Comparison of ENCODE assay signal across 9 mouse cellular contexts in genomic region chr7:105954540-105954939, GRCm38 (mm10). TPM values are rescaled to one million over a fixed set of nuclear protein-coding genes. Genes with fewer than 3 reads are reported as not detected.
DNase-seq lines count a peak whose midpoint lies in the region; ATAC-seq and TF ChIP-seq lines count a peak whose summit lies in the region.
"Not testable (repeated sequence)": the region's sequence is repeated elsewhere in the genome, so short reads cannot be mapped to it uniquely, and the experiment has no call there.
"Had no signal": no experiment of that assay in that cellular context is flagged by ENCODE, and none has a peak within 500 bp of the region (broad histone marks: within the 10 kb centered on the region; RNA-seq: fewer than 3 reads in every experiment).

No protein-coding gene starts in this region.

- not testable (repeated sequence) for H3K4me2 ChIP-seq in liver, postnatal 0 days (ENCODE audit: low read depth, low read length)

- H3K9ac ChIP-seq in liver, postnatal 0 days (replicated peaks), result not testable (repeated sequence)

- H3K36me3 ChIP-seq in liver, postnatal 0 days (replicated peaks; ENCODE audit: insufficient read depth, low read length), result not testable (repeated sequence)

- H3K4me3 ChIP-seq in liver, postnatal 0 days (ENCODE audit: low read depth, low read length), result not testable (repeated sequence)

- not testable (repeated sequence) for H3K27me3 ChIP-seq in liver, postnatal 0 days (ENCODE audit: insufficient read depth, low read length)

- TF ChIP-seq EP300 in liver, postnatal 0 days (IDR thresholded peaks at IDR 0.05; ENCODE audit: low read depth), result not testable (repeated sequence)

- peak; percentile 13 for ATAC-seq in activated CD4-positive, CD25-positive, alpha-beta regulatory T cell, adult 4 months
- ATAC-seq in erythroblast, adult 5-6 weeks (replicated peaks; ENCODE audit: low FRiP score, poor library complexity, severe bottlenecking), result peak; percentile 91
- ATAC-seq in liver, postnatal 0 days, result peak; percentile 47; the same call in 1 of the 2 replicates
- peak; percentile 91 for ATAC-seq in megakaryocyte-erythroid progenitor cell, adult 5-6 weeks (replicated peaks; ENCODE audit: low FRiP score, low TSS enrichment, poor library complexity, severe bottlenecking)

- not testable (repeated sequence) for TF ChIP-seq CTCF in liver, postnatal 0 days (IDR thresholded peaks at IDR 0.05; ENCODE audit: low read depth)

- H3K4me1 ChIP-seq in liver, postnatal 0 days (ENCODE audit: insufficient read depth), result not testable (repeated sequence)

- H3K9me3 ChIP-seq in liver, postnatal 0 days (ENCODE audit: low read length), result not testable (repeated sequence)

- H3K27ac ChIP-seq in liver, postnatal 0 days (ENCODE audit: low read depth), result not testable (repeated sequence)

- DNase-seq in liver, postnatal 0 days, result not testable (repeated sequence)

RNA-seq across cellular contexts. Expression of gene Gm4070, which starts 0.8 kb away (rescaled TPM):
- 100 to 1,000 TPM; 192 to 225 TPM for polyA plus RNA-seq in activated CD4-positive, CD25-positive, alpha-beta regulatory T cell, adult 4 months (2017; shearing (Covaris generic))
- total RNA-seq in erythroblast, adult 5-6 weeks (2015; ENCODE audit: low replicate concordance), result 3.5 and 25.7 TPM in 2 replicates
- total RNA-seq in erythroblast, adult 5-6 weeks (2017; ENCODE audit: low replicate concordance), result 62.9 and 169 TPM in 2 replicates
- polyA plus RNA-seq in liver, postnatal 0 days (2015; fragmentation: Nextera tagmentation; extraction: Ambion mirVana), result 0.44 and 1.4 TPM in 2 replicates
- 4.2 and 13.7 TPM in 2 replicates for total RNA-seq in megakaryocyte-erythroid progenitor cell, adult 5-6 weeks (2014; fragmentation: Nextera tagmentation)
- total RNA-seq in megakaryocyte-erythroid progenitor cell, adult 5-6 weeks (2017), result 23.2 and 51.2 TPM in 2 replicates
- polyA plus RNA-seq: embryonic facial prominence, embryonic 12.5 days; erythroblast, embryonic 14.5 days; forebrain, embryonic 11.5 days; forebrain, embryonic 13.5 days; G1E had no signal

Comparison
In these comparisons a context has a peak if more than half of its experiments do, and no peak if none do; other contexts are left out.
1. ATAC-seq: peak in every context shown above with its lines; median percentile 91 in erythroblast, adult 5-6 weeks; 91 in megakaryocyte-erythroid progenitor cell, adult 5-6 weeks; 47 in liver, postnatal 0 days; 13 in activated CD4-positive, CD25-positive, alpha-beta regulatory T cell, adult 4 months.